Mouse (Mus musculus) stomach, postnatal 0 days (tissue): ENCODE results near the gene Ints14.

Experiments used
- CTCF ChIP-seq: IDR thresholded peaks from 2 replicates; pipeline ENCODE4 v1.5.1; 2016; ENCODE audit warnings: antibody characterized with exemption, low read depth, mild to moderate bottlenecking, moderate library complexity
- EP300 ChIP-seq: optimal IDR thresholded peaks from 2 replicates; pipeline ENCODE3; 2016; ENCODE audit warnings: antibody characterized with exemption

DNA sequence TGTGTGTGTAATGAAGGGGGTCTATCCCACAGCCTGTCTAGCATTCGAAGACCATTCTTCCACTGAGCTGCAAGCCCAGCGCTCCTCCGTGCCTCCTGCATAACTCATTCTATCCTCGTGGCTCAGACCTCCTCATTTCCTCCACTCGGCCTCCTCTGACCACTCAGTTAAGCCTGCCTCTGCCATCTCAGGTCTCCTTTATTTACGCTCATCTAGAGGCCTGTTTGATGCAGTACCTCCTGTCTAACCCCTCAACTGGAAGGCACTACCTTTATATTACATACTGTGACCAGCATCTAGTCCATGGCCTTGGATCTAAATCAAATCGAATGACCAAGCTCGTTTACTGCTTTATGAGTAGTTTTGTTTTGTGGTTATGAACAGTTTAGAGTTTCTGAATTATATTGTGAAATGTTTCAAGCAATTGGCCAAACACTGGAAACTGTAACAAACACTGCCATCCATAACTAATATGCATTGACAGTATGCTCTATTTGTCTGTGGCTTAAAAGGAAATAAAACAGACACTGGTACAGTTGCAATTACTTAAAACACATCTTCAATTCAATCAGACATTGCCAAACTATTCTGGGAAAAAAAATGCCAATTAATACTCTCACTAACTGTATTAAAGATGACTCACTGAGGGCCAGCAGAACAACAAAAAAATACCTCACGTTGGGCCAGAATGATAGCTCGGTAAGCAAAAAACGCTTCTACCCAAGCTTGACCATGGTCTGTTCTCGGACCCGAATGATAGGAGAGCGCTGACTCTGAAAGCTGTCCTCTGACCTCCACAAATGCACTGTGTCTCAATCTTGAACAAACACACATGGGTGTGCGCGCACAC lies 56.5 kb downstream of the Ints14 start:
- TF ChIP-seq CTCF (no peak), EP300 (no peak)
